Mouse (Mus musculus) intestine, embryonic 16.5 days (tissue): ENCODE measurements around the gene Il17c. TPM values are rescaled to one million over a fixed set of nuclear protein-coding genes. Genes with fewer than 3 reads are reported as not detected.
A peak's percentile ranks its signal among the peaks of the same experiment; 100 is the strongest.

Experiments used
- ATAC-seq: fragments of 200-750 bp; cut with Nextera tagmentation; 2 replicates; pipeline ENCODE4 v1.8.0; 2017; ENCODE audit warnings: moderate TSS enrichment, moderate library complexity
- H3K27ac ChIP-seq: fragments of 300-500 bp; sonication (generic); 2 replicates; pipeline ENCODE4 v1.5.1; 2014; ENCODE audit warnings: mild to moderate bottlenecking, low read length
- H3K27me3 ChIP-seq: fragments of 300-500 bp; sonication (generic); replicated peaks from 2 replicates; pipeline ENCODE4 v1.6.1; 2014; ENCODE audit warnings: low read length, control low read depth, mixed read lengths; ENCODE audit not compliant: control insufficient read depth, insufficient read depth
- H3K36me3 ChIP-seq: fragments of 300-500 bp; sonication (generic); 2 replicates; pipeline ENCODE4 v1.6.1; 2014; ENCODE audit warnings: low read length, control low read depth; ENCODE audit not compliant: control insufficient read depth, insufficient read depth
- H3K4me1 ChIP-seq: fragments of 300-500 bp; sonication (generic); 2 replicates; pipeline ENCODE4 v1.6.1; 2014; ENCODE audit warnings: low read length, control low read depth, mixed read lengths; ENCODE audit not compliant: control insufficient read depth, insufficient read depth
- H3K4me2 ChIP-seq: fragments of 300-500 bp; sonication (generic); 2 replicates; pipeline ENCODE4 v1.6.1; 2014; ENCODE audit warnings: low read depth, low read length, control low read depth
- H3K4me3 ChIP-seq: fragments of 300-500 bp; sonication (generic); 2 replicates; pipeline ENCODE4 v1.5.1; 2014; ENCODE audit warnings: mild to moderate bottlenecking, low read length
- H3K9ac ChIP-seq: fragments of 300-500 bp; sonication (generic); 2 replicates; pipeline ENCODE4 v1.6.1; 2014; ENCODE audit warnings: low read depth, low read length
- H3K9me3 ChIP-seq: fragments of 300-500 bp; sonication (generic); 2 replicates; pipeline ENCODE4 v1.6.1; 2016; ENCODE audit warnings: low read length, control low read depth; ENCODE audit not compliant: control insufficient read depth
- WGBS: fragments of 180-500 bp; shearing (Covaris S2); extraction: QIAGEN DNeasy Blood & Tissue Kit; methylation state at CpG from one replicate; pipeline ENCODE4 v1.1.7; 2014; 5-methylcytosine and 5-hydroxymethylcytosine counted together
- microRNA-seq: library from miRNA; unstranded; fragments of <30 nt; microRNA quantifications from one replicate; pipeline ENCODE4, GENCODE M21; 2016
- polyA plus RNA-seq: library from polyadenylated mRNA; unstranded; fragments of >200 nt; fragmentation: Nextera tagmentation; extraction: Ambion mirVana; gene quantifications from 2 replicates; pipeline ENCODE4 v1.2.1, GENCODE M21; 2015

Il17c gene
- polyA plus RNA-seq, 1 experiment from 2014 or later = not detected

DNA sequence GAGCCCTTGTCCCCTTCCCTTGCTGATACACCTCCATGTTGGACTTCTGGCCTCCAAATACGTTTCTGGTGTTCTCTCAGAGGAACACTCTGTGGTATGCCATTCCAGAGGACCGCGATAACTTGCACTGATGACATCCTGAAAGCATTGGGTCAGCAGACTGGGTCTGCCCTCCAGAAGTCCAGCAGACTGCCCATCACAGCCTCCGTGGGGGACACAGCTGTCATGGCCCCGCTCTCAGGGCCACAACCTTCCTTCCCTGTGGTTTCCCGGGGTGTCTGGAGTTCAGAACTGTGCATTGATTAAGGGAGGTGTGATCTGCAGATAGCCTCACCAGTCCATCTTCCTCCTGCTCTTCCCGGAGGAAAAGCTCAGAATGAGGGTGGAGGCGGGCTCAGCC is 40.7 kb downstream of the Il17c start:
- 76% methylated on average over 8 of the region's 8 CpGs for WGBS
- Histone ChIP-seq H3K27ac (no peak overlapping the region), H3K4me1 (peaks cover 14% of the 10 kb centered on the region; the same call in 1 of the 2 replicates), H3K4me3 (no peak overlapping the region), H3K27me3 (peaks cover 11% of the 10 kb centered on the region; the same call in 1 of the 2 replicates), H3K9me3 (no peaks in the 10 kb centered on the region), H3K4me2 (no peak overlapping the region), H3K36me3 (peaks cover 6% of the 10 kb centered on the region), H3K9ac (no peak overlapping the region)
- no peak for ATAC-seq

DNA sequence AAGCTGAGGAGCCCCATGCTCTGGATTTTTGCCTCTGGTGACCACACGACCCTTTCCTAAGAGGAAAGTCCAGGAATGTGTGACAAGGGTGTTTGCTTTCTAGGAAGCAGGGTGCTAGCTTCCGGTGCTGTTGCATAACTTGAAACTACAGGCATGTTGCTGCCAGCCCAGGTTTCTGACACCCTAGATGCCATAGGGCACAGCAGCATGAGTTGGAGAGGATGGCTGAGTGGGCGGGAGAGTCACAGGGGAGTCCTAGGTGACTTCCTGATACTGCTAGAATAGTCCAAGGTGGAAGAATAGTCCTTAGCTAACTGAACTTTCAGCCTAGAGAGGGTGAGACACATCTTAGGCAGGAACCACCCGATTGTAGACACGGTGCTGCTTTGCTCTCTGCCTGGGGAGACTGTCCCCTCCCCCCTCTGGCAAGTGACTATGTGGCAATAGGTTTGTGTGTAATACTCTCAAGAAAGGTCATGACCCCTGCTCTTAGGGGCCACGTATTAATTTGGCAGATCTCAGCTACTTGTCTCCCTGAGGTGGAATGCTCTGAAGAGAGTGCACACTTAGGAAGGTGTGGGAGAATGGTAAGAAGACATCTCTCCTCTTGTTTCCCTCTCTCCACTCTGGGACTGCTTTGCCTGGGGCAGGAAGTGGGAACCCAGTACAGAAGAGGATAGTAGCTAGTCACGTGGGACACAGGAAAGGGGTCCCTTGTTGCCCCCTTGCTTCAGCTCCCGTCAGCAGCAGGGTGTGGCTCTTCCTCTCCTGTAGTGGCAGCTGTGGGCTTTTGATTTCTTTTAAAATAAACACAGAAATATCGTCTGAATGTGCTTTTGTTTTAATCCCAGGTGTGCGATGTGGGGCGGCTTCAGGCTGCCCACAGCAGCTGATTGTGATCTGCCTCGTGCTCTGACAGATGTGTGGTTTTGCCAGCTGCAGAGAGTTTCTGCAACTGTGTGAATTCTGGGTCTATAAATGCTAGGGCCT is 42.1 kb downstream of the Il17c start:
- WGBS = 44% methylated on average over 12 of the region's 12 CpGs
- peak; percentile 17; the same call in 1 of the 2 replicates for ATAC-seq
- H3K4me3 ChIP-seq = no peak overlapping the region

DNA sequence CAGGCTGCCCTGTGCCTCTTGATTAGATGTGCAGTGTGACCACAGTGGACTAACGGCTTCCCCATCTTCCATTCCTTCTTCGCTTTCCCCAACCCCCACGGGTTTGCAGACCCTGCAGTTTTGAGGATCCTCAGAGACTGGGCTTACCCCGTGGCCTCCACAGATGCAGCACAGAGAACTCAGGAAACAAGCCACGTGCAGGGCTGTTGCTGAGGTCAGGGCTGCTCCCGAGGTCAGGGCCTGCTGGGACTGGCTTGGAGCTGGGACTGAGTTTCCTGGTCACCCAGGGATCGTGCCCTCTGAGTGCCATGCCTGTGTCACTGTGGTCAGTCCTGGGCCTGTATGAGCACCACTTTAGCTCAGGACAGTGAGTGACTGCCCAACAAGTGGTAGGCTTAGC is 43.2 kb downstream of the Il17c start:
- no peaks in the 10 kb centered on the region for H3K9me3 ChIP-seq
- no peak overlapping the region for H3K9ac ChIP-seq
- no peak overlapping the region for H3K4me2 ChIP-seq
- H3K27me3 ChIP-seq = peaks cover 5% of the 10 kb centered on the region; the same call in 1 of the 2 replicates
- H3K36me3 ChIP-seq = peaks cover 11% of the 10 kb centered on the region
- no peak for ATAC-seq
- no peak overlapping the region for H3K4me3 ChIP-seq
- H3K27ac ChIP-seq = no peak overlapping the region
- H3K4me1 ChIP-seq = peaks cover 14% of the 10 kb centered on the region; the same call in 1 of the 2 replicates
- WGBS = 67% methylated on average over 7 of the region's 7 CpGs

More for the DNA sequence above, 42.1 kb downstream of the Il17c start:
- peaks cover 11% of the 10 kb centered on the region; the same call in 1 of the 2 replicates for H3K27me3 ChIP-seq
- H3K9me3 ChIP-seq = no peaks in the 10 kb centered on the region
- no peak overlapping the region for H3K27ac ChIP-seq
- H3K4me1 ChIP-seq = peaks cover 14% of the 10 kb centered on the region; the same call in 1 of the 2 replicates
- no peak overlapping the region for H3K4me2 ChIP-seq
- H3K9ac ChIP-seq = peak overlapping the region; percentile 9; the same call in 1 of the 2 replicates
- peaks cover 11% of the 10 kb centered on the region for H3K36me3 ChIP-seq

DNA sequence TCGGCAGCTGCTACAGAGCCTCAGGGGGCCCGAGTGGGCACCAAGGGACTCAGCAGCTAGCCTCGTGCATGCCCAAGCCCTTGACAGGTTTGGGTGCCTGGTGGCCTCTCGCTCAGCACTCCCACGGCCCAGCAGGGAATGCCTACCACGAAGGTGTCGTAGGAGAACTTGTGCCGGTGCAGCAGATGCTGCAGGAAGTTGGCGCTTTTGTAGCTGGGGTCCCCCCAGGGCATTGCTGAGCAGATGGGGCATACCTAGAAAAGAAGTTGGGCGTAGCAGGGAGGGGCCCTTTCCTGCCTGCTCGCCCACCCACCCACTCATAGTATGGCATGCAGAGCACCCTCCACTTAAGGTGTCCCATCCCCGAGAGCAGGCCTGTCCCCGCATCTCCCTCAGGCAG is 46.0 kb downstream of the Il17c start:
- Histone ChIP-seq H3K36me3 (peaks cover 11% of the 10 kb centered on the region), H3K9ac (no peak overlapping the region), H3K4me3 (no peak overlapping the region), H3K4me2 (no peak overlapping the region), H3K4me1 (0 out of 2 replicates have a peak, but pooled peaks cover 8% of the 10 kb centered on the region), H3K9me3 (no peaks in the 10 kb centered on the region), H3K27me3 (no peaks in the 10 kb centered on the region), H3K27ac (no peak overlapping the region)
- ATAC-seq = no peak
- 86% methylated on average over 13 of the region's 13 CpGs for WGBS

DNA sequence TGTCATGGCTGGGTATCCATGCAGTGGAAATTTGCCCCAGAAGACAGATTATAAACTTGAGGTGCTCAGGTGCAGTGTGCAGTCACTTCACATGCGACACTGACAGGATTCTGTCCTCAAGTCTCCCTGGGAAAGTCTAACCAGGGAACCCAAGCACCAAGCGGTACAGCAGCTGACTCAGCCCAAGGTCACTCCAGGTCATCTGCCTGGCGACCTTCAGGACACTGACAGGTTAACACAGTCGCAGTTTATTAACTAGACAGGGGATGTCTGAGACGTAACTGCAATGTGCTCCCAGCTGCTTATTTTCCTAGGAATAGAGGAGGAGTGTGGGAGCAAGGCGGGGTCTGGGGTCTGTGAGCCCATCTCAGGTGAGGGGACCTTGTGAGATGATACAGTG is 47.6 kb downstream of the Il17c start:
- H3K36me3 ChIP-seq = peaks cover 11% of the 10 kb centered on the region
- no peak overlapping the region for H3K4me2 ChIP-seq
- H3K27me3 ChIP-seq = no peaks in the 10 kb centered on the region
- no peak overlapping the region for H3K27ac ChIP-seq
- H3K4me3 ChIP-seq = no peak overlapping the region
- no peaks in the 10 kb centered on the region for H3K9me3 ChIP-seq
- WGBS = 71% methylated on average over 6 of the region's 6 CpGs
- no peak overlapping the region for H3K9ac ChIP-seq
- no peak for ATAC-seq
- H3K4me1 ChIP-seq = peaks cover 1% of the 10 kb centered on the region

DNA sequence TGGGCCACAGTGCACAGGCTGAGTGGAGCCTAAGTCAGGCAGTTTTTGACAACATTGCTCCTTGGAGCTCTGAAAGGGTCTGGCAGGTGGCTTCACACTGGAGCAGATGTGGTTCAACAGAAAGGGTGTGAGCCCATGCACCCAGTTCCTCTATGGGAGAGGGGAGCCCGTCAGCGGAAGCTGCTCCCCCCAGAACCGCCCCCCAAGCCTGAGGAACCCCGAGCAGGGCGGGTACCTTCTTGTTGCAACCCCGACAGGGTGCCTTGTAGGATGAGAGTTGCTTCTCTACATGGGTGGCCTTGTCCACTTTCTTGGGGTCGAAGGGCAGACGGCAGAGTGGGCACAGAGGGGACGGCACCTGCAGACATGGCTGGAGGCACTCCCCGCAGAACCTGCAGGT is 48.1 kb downstream of the Il17c start:
- Histone ChIP-seq H3K4me1 (peaks cover 7% of the 10 kb centered on the region), H3K27me3 (no peaks in the 10 kb centered on the region), H3K9ac (no peak overlapping the region), H3K27ac (no peak overlapping the region), H3K4me3 (no peak overlapping the region), H3K4me2 (no peak overlapping the region), H3K9me3 (no peaks in the 10 kb centered on the region), H3K36me3 (peaks cover 11% of the 10 kb centered on the region)
- WGBS = 88% methylated on average over 10 of the region's 10 CpGs
- ATAC-seq = no peak

DNA sequence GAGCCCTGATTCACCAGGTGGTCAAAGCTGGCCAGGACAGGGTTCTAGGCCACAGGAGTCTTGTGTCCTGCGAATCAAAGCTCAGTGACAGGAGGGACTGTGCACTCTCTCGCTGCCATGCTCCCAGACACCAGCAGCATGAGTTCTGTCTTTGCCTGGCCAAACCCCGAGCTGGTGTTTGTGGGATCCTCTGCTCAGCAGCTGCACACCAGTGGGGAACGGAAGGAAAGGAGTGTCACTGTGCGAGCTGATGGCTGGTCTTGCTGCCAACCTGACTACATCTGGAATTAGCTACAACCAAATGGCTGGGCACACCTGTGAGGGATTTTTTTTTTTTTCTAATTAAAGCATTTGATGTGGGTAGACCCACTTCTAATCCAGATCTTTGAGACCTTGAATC is 48.9 kb downstream of the Il17c start:
- Histone ChIP-seq H3K4me1 (peaks cover 9% of the 10 kb centered on the region), H3K27ac (no peak overlapping the region), H3K36me3 (peaks cover 9% of the 10 kb centered on the region; the same call in 1 of the 2 replicates), H3K4me3 (no peak overlapping the region), H3K4me2 (no peak overlapping the region), H3K9ac (no peak overlapping the region), H3K27me3 (no peaks in the 10 kb centered on the region), H3K9me3 (no peaks in the 10 kb centered on the region)
- 80% methylated on average over 5 of the region's 5 CpGs for WGBS
- no peak for ATAC-seq

Small RNA genes lying within 50 kb of the gene (microRNA-seq; reads per million reads assigned to microRNA genes)
- not detected for gene Gm24366

Other genes starting within 250 kb of the Il17c start
- 2.6 and 2.7 TPM in 2 replicates for gene Zfpm1, start 139.9 kb upstream of the Il17c start, polyA plus RNA-seq
- gene Trhr2, start 61.3 kb upstream of the Il17c start, polyA plus RNA-seq = not detected in 2 replicates
- gene Zc3h18, start 45.4 kb upstream of the Il17c start, polyA plus RNA-seq = 40.5 and 43.1 TPM in 2 replicates
- gene Cyba, start 10.9 kb downstream of the Il17c start, polyA plus RNA-seq = 338 and 349 TPM in 2 replicates
- gene Mvd, start 21.4 kb downstream of the Il17c start, polyA plus RNA-seq = 80.4 and 81.7 TPM in 2 replicates
- 0.73 and 0.83 TPM in 2 replicates for gene Snai3, start 38.7 kb downstream of the Il17c start, polyA plus RNA-seq
- 29.2 and 30.4 TPM in 2 replicates for gene Rnf166, start 54.0 kb downstream of the Il17c start, polyA plus RNA-seq
- 37.9 and 43.6 TPM in 2 replicates for gene Ctu2, start 54.1 kb downstream of the Il17c start, polyA plus RNA-seq
- 9.8 and 11.3 TPM in 2 replicates for gene Piezo1, start 129.3 kb downstream of the Il17c start, polyA plus RNA-seq
- gene Cdt1, start 146.0 kb downstream of the Il17c start, polyA plus RNA-seq = 36.2 and 40.0 TPM in 2 replicates
- 736 and 778 TPM in 2 replicates for gene Aprt, start 154.9 kb downstream of the Il17c start, polyA plus RNA-seq
- gene Galns, start 189.4 kb downstream of the Il17c start, polyA plus RNA-seq = 22.4 and 27.4 TPM in 2 replicates
- gene Trappc2l, start 189.6 kb downstream of the Il17c start, polyA plus RNA-seq = 76.7 and 86.4 TPM in 2 replicates
- gene Pabpn1l, start 200.7 kb downstream of the Il17c start, polyA plus RNA-seq = 0.23 TPM in 1 of 2 replicates, not detected in the other